Mouse (Mus musculus): ENCODE results near the gene Oscp1.

DNA sequence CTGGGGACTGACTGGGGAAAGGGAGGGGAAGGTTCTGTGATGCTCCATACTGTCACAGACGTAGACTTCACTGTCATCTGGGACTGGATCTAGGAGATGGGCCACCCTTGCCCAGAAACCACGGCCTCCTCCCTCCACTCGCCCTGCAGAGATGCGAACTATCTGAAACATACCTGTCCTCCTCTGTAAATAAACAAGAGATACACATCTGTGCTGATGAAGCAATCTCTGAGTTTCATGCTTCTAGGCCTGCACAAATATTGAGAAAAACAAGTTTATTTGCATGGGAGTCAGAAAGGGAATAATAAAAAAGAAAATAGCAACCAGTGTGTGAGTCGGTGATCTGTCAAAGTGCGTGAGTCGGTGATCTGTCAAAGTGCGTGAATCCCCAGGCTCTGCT, 33.5 kb downstream of the Oscp1 start:
- TF ChIP-seq MYOD1 (IDR thresholded peaks at IDR 0.05; ENCODE audit: control insufficient read depth, insufficient read length, low read depth) (no peak), CTCF (IDR thresholded peaks at IDR 0.05; ENCODE audit: control insufficient read depth, insufficient read depth, insufficient read length) (no peak), CEBPB (IDR thresholded peaks at IDR 0.05; ENCODE audit: low read depth) (no peak)

Measured in C2C12 (cell line).